Mouse (Mus musculus): Measurements from ENCODE around the gene Mrgpra9.
"Not testable (repeated sequence)": the region's sequence is repeated elsewhere in the genome, so short reads cannot be mapped to it uniquely, and the experiment has no call there.

The Mrgpra9 gene

GRCm38 (mm10) chr7:47252770-47253169 is at the start of gene Mrgpra9:
Gene Mrgpra9, minus strand, starts transcription at chr7:47252848.
- no peak for DNase-seq (ENCODE audit: low spot score in 2 of 2)

DNA sequence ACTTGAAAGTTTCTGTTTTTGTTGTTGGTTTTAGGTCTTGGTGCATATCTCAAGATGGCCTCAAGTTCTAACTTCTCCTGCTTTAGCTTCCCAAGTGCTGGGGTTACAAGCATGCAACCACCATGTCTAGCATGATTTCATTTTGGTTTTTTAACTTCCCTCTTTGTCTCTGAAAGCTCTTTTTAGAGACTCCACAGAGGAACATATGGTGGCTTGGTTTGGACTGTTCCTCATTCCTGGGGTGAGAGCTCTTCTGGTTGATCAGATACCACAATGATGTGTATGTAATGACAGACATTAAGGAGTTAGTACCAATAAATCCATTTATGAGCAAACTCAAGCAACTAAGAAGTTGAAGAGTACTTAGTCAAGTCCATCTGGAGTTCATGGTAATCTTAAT is 47.0 kb upstream of the Mrgpra9 start:
- DNase-seq (ENCODE audit: low spot score in 2 of 2) = not testable (repeated sequence)

DNA sequence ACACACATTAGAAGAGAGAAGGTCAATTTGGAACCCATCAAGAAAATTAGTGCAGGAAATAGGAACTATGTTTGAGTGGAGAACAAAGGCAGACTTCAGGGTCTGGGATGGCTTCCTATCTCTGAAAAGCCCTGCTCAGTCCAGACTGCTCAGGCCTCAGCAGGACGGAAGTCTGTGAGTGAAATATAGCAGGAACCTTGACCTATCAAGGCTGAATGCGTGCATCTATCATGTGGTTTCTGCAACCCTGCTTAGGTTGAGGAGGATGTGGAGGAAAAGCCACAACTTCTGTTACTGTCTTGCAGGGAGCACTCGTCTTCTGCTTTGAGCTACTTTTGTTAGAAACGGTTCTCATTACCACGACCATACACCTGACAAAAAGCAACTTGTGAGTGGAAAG is 18.9 kb upstream of the Mrgpra9 start:
- not testable (repeated sequence) for DNase-seq (ENCODE audit: low spot score in 2 of 2)

DNA sequence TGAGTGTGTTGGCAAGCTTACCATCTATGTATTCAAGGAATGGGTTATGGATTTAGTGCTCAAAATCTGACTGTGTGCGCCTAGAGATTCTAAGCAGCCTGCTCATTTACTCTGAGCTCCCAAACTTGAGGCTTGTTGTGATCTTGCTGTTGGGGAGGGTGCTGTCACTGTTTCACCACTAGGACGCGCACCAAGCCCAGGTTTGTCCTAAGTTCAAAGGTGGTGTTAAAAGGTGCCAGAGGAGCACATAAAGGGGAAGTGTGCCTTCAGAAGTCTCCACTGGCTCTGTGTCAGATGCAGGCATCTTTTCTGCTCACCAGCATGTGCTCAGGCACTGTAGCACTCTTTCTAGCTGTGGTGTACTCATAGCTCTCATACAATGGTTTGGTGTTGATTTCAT is 8.0 kb downstream of the Mrgpra9 start:
- no peak for DNase-seq (ENCODE audit: low spot score in 2 of 2)

- DNase-seq (ENCODE audit: low spot score in 2 of 2) = no peak
Observed at GRCm38 (mm10) chr7:47204830-47205229, 47.8 kb downstream of the Mrgpra9 start, which contains the start of gene Mrgpra6. Gene Mrgpra6, minus strand, starts transcription at chr7:47204920.

DNA sequence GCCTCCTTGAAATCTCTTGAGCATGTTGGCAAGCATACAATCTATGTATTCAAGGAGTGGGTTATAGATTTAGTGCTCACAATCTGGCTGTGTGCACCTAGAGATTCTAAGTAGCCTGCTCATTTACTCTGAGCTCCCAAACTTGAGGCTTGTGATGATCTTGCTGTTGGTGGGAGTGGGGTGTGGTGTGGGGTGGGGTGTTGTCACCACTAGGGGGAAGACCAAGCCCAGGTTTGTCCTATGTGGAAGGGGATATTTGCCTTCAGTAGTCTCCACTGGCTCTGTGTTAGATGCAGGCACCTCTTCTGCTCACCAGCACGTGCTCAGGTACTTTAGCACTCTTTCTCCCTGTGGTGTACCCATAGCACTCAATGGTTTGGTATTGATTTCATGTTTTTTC is 57.4 kb downstream of the Mrgpra9 start:
- DNase-seq (ENCODE audit: low spot score in 2 of 2) = no peak

Measured in urinary bladder, postnatal 36 days (tissue).